Mouse (Mus musculus) cortical plate, adult 2 months (tissue): Measurements from ENCODE around the gene Efna3. TPM values are rescaled to one million over a fixed set of nuclear protein-coding genes. Genes with fewer than 3 reads are reported as not detected.
A peak's percentile ranks its signal among the peaks of the same experiment; 100 is the strongest.

Source experiments
- H3K27ac ChIP-seq: fragments of 200-500 bp; 2 replicates; pipeline ENCODE4 v1.5.1; 2012; ENCODE audit warnings: low read length, control low read depth, inconsistent platforms; ENCODE audit not compliant: insufficient read depth
- H3K4me1 ChIP-seq: fragments of 200-500 bp; 2 replicates; pipeline ENCODE4 v1.6.1; 2011; ENCODE audit warnings: low read length; ENCODE audit not compliant: control insufficient read depth, insufficient read depth
- H3K4me3 ChIP-seq: fragments of 200-500 bp; 2 replicates; pipeline ENCODE4 v1.5.1; 2011; ENCODE audit warnings: mild to moderate bottlenecking, low read length, control low read depth; ENCODE audit not compliant: insufficient read depth
- CTCF ChIP-seq: fragments of 200-500 bp; IDR thresholded peaks from 2 replicates; pipeline ENCODE4 v1.5.1; 2011; ENCODE audit warnings: mild to moderate bottlenecking, control low read depth, low read length; ENCODE audit not compliant: insufficient read depth; ENCODE audit errors: extremely low read depth
- POLR2A ChIP-seq: fragments of 200-500 bp; IDR thresholded peaks from 2 replicates; pipeline ENCODE4 v1.6.1; 2011; ENCODE audit warnings: mild to moderate bottlenecking, low read length, control low read depth; ENCODE audit not compliant: insufficient read depth; ENCODE audit errors: extremely low read depth
- polyA plus RNA-seq: library from polyadenylated mRNA; depleted of rRNA; stranded (reverse); fragments of >200 nt; gene quantifications from 2 replicates; pipeline ENCODE4 v1.2.3, GENCODE M21; 2012; rRNA removed

Gene Efna3
- polyA plus RNA-seq: 79.9 and 85.1 TPM in 2 replicates

DNA sequence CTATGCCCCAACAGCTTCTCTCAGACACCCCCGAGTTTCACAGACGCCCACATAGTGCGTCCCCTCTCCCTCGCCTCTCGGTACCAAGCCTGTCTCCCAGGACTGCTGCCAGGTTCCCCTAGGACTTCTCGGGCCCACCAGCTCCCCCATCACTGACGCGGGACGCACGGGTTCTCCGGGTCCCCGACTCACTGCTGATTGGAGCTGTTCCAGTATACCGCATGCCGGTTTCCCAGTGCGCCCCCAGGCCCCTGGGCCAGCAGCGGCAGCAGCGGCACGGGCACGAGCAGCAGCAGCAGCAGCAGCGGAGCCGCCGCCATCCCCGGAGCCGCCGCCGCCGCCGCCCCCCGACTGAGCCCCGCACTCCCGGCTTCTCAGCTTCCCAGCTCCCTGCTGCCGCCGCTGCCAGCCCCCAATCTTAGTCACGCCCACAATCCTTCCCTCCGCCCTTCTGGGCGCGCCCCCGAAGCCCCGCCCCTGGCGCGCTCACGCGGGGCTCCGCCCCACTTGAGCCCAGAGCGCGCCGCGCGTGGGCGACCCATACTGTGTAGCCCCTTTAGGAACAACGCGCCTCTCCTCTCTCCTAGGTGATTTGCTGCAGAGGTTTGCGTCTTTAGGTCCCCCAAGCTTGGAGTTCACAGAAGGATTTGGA is at the start of gene Efna3:
Gene Efna3, minus strand, starts transcription at position 452 of the 652 bp plus-strand sequence.
- H3K4me3 ChIP-seq: peak within 1 kb of the TSS; percentile 81
- H3K4me1 ChIP-seq: peaks cover 4% of the 10 kb centered on the region; the same call in 1 of the 2 replicates
- H3K27ac ChIP-seq: peak within 1 kb of the TSS; percentile 48
- TF ChIP-seq CTCF (no peak), POLR2A (peak; percentile 17; the same call in 1 of the 2 replicates)

DNA sequence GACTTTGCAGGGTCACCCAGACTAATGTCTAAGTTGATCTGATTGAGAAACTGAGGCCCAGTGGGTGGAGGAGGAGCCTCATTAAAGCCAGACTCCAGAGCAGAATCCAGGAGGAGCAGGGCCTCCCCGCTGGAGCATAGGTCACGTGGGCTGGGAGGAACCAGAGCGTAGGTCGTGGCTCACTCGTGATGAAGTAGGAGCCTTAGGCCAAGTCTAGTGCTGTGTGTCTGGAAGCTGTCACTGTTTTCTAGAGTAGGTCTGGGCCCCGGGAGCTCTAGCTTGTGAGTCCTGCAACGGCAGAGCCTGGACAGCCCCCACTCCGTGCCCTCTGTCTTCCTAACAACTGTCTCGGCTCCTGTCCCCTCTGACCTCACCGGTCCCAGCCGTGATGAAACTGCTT is 44.6 kb upstream of the Efna3 start:
- no peak for TF ChIP-seq POLR2A
- TF ChIP-seq CTCF: no peak
- Histone ChIP-seq H3K27ac (no peak overlapping the region), H3K4me3 (no peak overlapping the region), H3K4me1 (no peaks in the 10 kb centered on the region)

DNA sequence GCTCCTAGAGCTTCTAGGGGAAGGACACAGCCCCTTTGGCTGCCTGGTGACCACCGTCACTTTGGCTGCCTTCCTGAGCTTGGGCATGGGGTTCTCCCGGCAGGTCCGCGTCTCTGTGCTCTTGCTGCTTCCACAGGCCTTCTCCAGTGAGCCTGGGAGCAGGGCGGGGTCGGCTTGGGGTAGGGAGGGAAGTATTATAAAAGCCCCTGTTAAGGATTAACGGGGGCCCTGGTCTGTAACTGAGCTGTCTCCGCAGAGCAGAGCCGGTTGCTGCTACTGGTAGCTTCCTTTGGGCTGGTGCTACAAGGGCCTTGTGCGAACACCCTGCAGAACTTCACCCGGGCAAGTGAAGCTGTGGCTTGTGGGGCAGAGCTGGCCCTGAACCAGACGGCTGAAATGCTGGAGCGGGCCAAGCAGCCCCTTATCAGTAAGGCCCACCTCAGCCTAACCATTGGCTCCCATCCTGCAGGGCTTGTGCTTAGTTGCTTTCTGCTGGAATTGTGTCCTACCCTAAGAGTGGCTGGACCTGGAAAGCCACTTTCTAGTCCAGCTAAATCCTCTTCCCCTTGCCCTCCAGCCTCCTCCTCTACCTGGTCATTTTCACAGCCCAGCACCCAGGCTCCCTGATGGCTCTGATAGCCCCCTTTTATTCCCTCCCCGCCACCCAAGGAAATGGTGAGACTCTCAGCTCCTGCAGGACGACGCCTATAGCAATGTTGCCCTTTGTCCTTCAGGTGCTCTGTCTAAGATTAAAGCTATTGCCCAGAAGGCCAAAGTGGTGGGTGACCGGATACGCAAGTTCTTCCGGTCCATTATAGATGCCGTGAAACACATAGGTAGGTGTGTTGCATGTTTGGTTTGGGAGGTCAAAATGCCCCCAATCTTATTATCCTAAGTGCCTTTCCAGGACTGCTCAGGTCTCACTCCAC is 43.0 kb upstream of the Efna3 start:
- TF ChIP-seq POLR2A (no peak), CTCF (no peak)
- H3K4me1 ChIP-seq: no peaks in the 10 kb centered on the region
- no peak overlapping the region for H3K4me3 ChIP-seq
- no peak overlapping the region for H3K27ac ChIP-seq

DNA sequence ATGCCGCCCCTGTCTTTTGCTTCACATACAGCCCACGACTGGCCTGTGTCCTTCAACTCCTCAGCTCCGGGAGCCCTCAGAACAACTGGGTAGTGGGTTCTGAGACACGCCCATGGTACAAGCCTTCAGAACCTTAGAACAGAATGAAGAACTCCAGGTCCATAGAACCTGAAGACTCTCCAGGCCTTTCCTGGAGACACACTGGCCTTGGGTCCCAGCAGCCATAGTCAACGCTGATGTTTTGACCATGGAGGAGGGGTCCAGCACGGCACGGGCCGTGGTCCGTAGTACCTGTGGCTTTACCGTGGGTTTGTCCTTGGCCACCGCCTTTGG is 42.4 kb upstream of the Efna3 start, which contains the start of gene Dcst1:
Gene Dcst1, minus strand, starts transcription at position 101 of the 333 bp plus-strand sequence.
- H3K4me1 ChIP-seq: no peaks in the 10 kb centered on the region
- TF ChIP-seq POLR2A (no peak), CTCF (no peak)
- no peak within 1 kb of the TSS for H3K4me3 ChIP-seq
- no peak within 1 kb of the TSS for H3K27ac ChIP-seq

DNA sequence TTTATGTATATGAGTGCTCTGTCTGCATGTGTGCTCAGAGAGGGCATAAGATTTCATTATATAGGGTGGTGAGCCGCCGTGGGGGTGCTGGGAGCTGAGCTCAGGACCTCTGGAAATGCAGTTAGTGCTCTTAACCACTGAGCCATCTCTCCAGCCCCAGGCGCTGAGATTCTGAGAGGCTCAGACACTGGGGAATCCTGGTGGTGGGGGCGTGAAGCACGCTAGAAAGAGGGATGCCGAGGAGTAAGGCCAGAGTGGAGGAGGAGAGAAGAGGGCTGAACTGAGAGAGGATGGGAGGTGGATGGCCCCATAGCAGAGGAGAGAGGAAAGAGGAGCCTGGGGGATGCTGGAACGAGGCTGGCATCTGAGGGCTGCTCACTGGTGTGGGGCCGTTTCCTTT is 41.9 kb upstream of the Efna3 start:
- no peak for TF ChIP-seq POLR2A
- TF ChIP-seq CTCF: no peak
- Histone ChIP-seq H3K27ac (no peak overlapping the region), H3K4me1 (no peaks in the 10 kb centered on the region), H3K4me3 (no peak overlapping the region)

DNA sequence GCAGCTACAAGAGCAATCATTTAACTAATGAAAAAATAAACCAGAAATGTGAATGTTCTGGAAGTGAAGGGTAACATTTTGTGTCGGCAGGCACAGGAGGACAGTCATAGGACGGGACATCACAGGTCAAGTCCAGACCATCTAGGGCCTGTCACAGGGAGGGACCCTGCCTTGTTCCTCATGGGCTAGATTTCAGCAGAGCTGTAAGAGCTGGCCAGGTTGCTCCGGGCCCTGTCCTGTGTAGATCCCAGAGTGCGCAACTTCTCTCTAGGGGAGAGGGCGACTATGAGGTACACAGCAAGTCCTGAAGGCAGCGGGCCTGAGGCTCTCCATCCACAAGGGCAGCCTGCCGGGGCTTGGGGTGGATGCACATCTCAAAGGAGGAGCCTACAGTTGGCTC is 38.9 kb upstream of the Efna3 start, which contains the start of gene Dcst2:
Gene Dcst2, plus strand, starts transcription at position 301 of the 400 bp plus-strand sequence.
- no peak within 1 kb of the TSS for H3K27ac ChIP-seq
- H3K4me3 ChIP-seq: no peak within 1 kb of the TSS
- no peaks in the 10 kb centered on the region for H3K4me1 ChIP-seq
- TF ChIP-seq CTCF: no peak
- no peak for TF ChIP-seq POLR2A

DNA sequence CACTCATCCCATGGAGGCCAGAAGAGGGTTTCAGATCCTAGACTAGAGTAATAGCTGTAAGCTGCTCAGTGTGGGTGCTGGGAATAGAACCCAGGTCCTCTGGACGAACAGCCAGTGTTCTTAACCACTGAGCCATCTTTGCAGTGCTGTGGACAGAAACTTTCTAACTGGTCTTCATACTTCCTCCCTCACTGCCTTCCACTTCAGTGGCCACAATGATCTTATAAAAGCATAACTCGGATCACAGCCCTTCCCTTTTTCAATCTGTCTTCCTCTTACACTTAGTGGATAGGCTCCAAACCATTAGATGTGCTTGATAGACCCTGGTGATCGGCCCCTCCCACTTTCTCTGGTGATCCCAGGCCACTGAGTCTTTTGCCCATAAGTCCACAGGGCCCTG is 37.5 kb upstream of the Efna3 start:
- H3K4me1 ChIP-seq: no peaks in the 10 kb centered on the region
- no peak overlapping the region for H3K4me3 ChIP-seq
- no peak overlapping the region for H3K27ac ChIP-seq
- no peak for TF ChIP-seq CTCF
- TF ChIP-seq POLR2A: no peak

DNA sequence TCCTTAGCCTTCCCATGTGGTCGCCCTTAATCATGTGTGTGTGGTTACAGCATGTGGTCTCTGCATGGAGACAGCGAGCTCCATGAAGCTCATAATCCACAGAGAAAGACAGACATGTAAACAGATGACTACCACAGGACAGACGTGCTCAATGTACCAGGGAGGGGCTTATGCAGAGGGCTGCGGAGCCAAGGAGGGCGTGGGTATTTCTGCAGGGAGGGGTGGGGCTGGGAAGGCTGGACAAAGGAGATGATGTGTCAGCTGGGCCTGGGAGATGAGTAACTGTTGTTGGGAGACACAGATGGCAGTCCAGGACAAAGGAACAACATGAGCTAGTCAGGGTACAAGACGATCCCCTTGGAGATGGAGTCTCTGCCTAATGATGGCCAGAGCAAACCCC is 36.9 kb upstream of the Efna3 start:
- Histone ChIP-seq H3K4me1 (no peaks in the 10 kb centered on the region), H3K4me3 (no peak overlapping the region), H3K27ac (no peak overlapping the region)
- TF ChIP-seq POLR2A: no peak
- TF ChIP-seq CTCF: no peak

DNA sequence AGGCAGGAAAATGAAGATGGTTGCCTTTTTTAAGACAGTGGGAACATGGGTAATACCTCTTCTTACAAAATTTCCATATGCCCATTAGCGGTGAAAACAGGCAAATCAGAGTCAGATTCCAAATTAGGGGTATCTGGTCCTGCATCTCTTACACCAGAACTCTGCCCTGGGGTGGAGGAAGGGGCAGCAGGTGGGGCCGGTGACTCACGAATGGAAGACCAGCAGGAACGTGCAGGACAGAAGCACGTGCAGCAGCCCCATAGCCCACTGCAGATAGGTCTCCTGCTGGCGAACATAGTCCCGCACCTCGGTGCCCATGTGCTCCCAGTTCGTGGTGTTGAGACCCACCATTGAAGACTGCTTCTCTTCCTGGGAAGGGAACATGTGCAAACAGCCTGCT is 33.3 kb upstream of the Efna3 start:
- no peak overlapping the region for H3K4me3 ChIP-seq
- no peaks in the 10 kb centered on the region for H3K4me1 ChIP-seq
- H3K27ac ChIP-seq: no peak overlapping the region
- TF ChIP-seq POLR2A (no peak), CTCF (no peak)

DNA sequence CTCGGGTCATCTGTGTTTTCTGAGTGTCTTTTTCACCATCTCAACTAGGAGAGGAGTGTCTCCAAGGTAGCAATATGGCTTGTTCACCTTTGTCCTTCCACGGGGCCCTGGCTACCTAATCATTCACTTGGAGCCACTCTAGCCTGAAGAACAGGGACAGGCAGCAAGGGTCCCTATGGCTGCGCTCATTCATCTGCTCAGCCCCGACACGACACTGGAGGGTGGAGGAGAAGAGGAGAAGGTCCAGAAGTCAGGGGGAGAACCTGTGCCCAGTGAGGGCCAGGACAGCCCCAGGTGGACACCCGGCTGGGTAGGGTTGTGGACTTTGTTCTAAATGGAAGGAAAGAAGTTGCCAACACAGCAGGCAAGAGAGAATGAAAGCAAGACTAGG is 32.7 kb upstream of the Efna3 start:
- no peak overlapping the region for H3K4me3 ChIP-seq

More for the DNA sequence above, 32.7 kb upstream of the Efna3 start:
- Histone ChIP-seq H3K27ac (no peak overlapping the region), H3K4me1 (no peaks in the 10 kb centered on the region)
- TF ChIP-seq POLR2A: no peak
- no peak for TF ChIP-seq CTCF
